Mouse (Mus musculus) c-Kit-positive CD71-negative TER-119-negative erythroid progenitor cells, embryonic 14.5 days (primary cell): ENCODE measurements around the gene Yap1.

Experiments
- DNase-seq: peaks from one replicate; pipeline ENCODE4 v3.0.0-alpha.2; 2013; ENCODE audit warnings: low read depth

The Yap1 gene

GRCm38 (mm10) chr9:8004370-8004991, at the start of gene Yap1:
TSS of gene Yap1 (minus strand) at chr9:8004596.
- DNase-seq = no peak

GRCm38 (mm10) chr9:8043044-8043387, 38.6 kb upstream of the Yap1 start:
- DNase-seq = no peak

GRCm38 (mm10) chr9:8042338-8043043, 38.1 kb upstream of the Yap1 start, which contains the start of gene Cfap300:
TSS of gene Cfap300 (minus strand) at chr9:8042823.
- DNase-seq = peak; percentile 89

- DNase-seq = no peak
Measured at GRCm38 (mm10) chr9:8035546-8035945, 31.1 kb upstream of the Yap1 start.

- no peak for DNase-seq
Measured at GRCm38 (mm10) chr9:8035091-8035490, 30.7 kb upstream of the Yap1 start.

- no peak for DNase-seq
Measured at GRCm38 (mm10) chr9:8034143-8034542, 29.7 kb upstream of the Yap1 start.

GRCm38 (mm10) chr9:8032847-8033246, 28.5 kb upstream of the Yap1 start:
- no peak for DNase-seq

- DNase-seq = no peak
Measured at GRCm38 (mm10) chr9:8018609-8019008, 14.2 kb upstream of the Yap1 start.

GRCm38 (mm10) chr9:8017253-8017913, 13.0 kb upstream of the Yap1 start:
- peak; percentile 62 for DNase-seq

GRCm38 (mm10) chr9:8003301-8004271, 810 bp downstream of the Yap1 start:
- DNase-seq = no peak

- no peak for DNase-seq
Measured at GRCm38 (mm10) chr9:8002806-8003205, 1.6 kb downstream of the Yap1 start.

GRCm38 (mm10) chr9:8001352-8001751, 3.0 kb downstream of the Yap1 start:
- DNase-seq = no peak

- DNase-seq = no peak
Measured at GRCm38 (mm10) chr9:7994275-7994674, 10.1 kb downstream of the Yap1 start.

- DNase-seq = no peak
Measured at GRCm38 (mm10) chr9:7992651-7993050, 11.7 kb downstream of the Yap1 start.

- no peak for DNase-seq
Measured at GRCm38 (mm10) chr9:7990897-7991296, 13.5 kb downstream of the Yap1 start.

- DNase-seq = no peak
Measured at GRCm38 (mm10) chr9:7987119-7987518, 17.3 kb downstream of the Yap1 start.

- DNase-seq = no peak
Measured at GRCm38 (mm10) chr9:7984287-7984686, 20.1 kb downstream of the Yap1 start.

GRCm38 (mm10) chr9:7983665-7984064, 20.7 kb downstream of the Yap1 start:
- no peak for DNase-seq

- no peak for DNase-seq
Measured at GRCm38 (mm10) chr9:7980162-7980561, 24.2 kb downstream of the Yap1 start.

GRCm38 (mm10) chr9:7979153-7979916, 25.1 kb downstream of the Yap1 start:
- no peak for DNase-seq

- no peak for DNase-seq
Measured at GRCm38 (mm10) chr9:7978502-7978901, 25.9 kb downstream of the Yap1 start.
